Mouse (Mus musculus) olfactory bulb, adult 2 months (tissue): ENCODE measurements at regions not wholly inside any gene's neighbourhood (a gene's known extent, or its start where the extent isn't known, plus 50 kb on each side); places are given as distances from the start of the nearest gene placed in this dataset.

Experiments
- H3K27ac ChIP-seq: fragments of 200-500 bp; 2 replicates; pipeline ENCODE4 v1.5.1; 2012; ENCODE audit warnings: low read depth, low read length; ENCODE audit not compliant: insufficient read depth
- H3K4me1 ChIP-seq: fragments of 200-500 bp; 2 replicates; pipeline ENCODE4 v1.6.1; 2012; ENCODE audit warnings: low read length; ENCODE audit not compliant: control insufficient read depth, insufficient read depth
- H3K4me3 ChIP-seq: fragments of 200-500 bp; 2 replicates; pipeline ENCODE4 v1.5.1; 2012; ENCODE audit warnings: mild to moderate bottlenecking, low read depth, low read length, moderate library complexity; ENCODE audit not compliant: insufficient read depth
- CTCF ChIP-seq: fragments of 200-500 bp; IDR thresholded peaks from 2 replicates; pipeline ENCODE4 v1.5.1; 2012; ENCODE audit warnings: low read depth, mild to moderate bottlenecking, low read length, moderate library complexity; ENCODE audit not compliant: insufficient read depth
- POLR2A ChIP-seq: fragments of 200-500 bp; IDR thresholded peaks from 2 replicates; pipeline ENCODE4 v1.6.1; 2012; ENCODE audit warnings: mild to moderate bottlenecking, low read depth, low read length, moderate library complexity; ENCODE audit not compliant: insufficient read depth
- WGBS: fragments of 180-500 bp; shearing (Covaris S2); methylation state at CpG from one replicate; pipeline ENCODE4 v1.1.7; 2018; 5-methylcytosine and 5-hydroxymethylcytosine counted together

GRCm38 (mm10) chr11:89206788-89207187 is 95.3 kb downstream of the Nog start:
- no peak overlapping the region for H3K27ac ChIP-seq
- H3K4me3 ChIP-seq, result no peak overlapping the region
- TF ChIP-seq CTCF (no peak), POLR2A (no peak)
- peaks cover 6% of the 10 kb centered on the region for H3K4me1 ChIP-seq
- 54% methylated on average over 3 of the region's 3 CpGs for WGBS

GRCm38 (mm10) chr11:89204948-89205545 is 97.1 kb downstream of the Nog start:
- no peak for TF ChIP-seq POLR2A
- no peak for TF ChIP-seq CTCF
- H3K27ac ChIP-seq, result no peak overlapping the region
- peaks cover 6% of the 10 kb centered on the region for H3K4me1 ChIP-seq
- 70% methylated on average over 7 of the region's 7 CpGs for WGBS
- no peak overlapping the region for H3K4me3 ChIP-seq

GRCm38 (mm10) chr11:89200458-89200857 is 101.7 kb downstream of the Nog start:
- Histone ChIP-seq H3K4me1 (no peaks in the 10 kb centered on the region), H3K27ac (no peak overlapping the region), H3K4me3 (no peak overlapping the region)
- WGBS, result 92% methylated on average over 3 of the region's 3 CpGs
- TF ChIP-seq CTCF (no peak), POLR2A (no peak)

GRCm38 (mm10) chr11:89192815-89193214 is 109.3 kb downstream of the Nog start:
- no peak for TF ChIP-seq POLR2A
- no peak for TF ChIP-seq CTCF
- Histone ChIP-seq H3K27ac (no peak overlapping the region), H3K4me1 (no peaks in the 10 kb centered on the region), H3K4me3 (no peak overlapping the region)
- 90% methylated on average over 3 of the region's 3 CpGs for WGBS

GRCm38 (mm10) chr11:89186911-89187621 is 113.4 kb downstream of the Gm525 start:
- H3K27ac ChIP-seq, result no peak overlapping the region
- 12% methylated on average over 26 of the region's 26 CpGs for WGBS
- peaks cover 15% of the 10 kb centered on the region for H3K4me1 ChIP-seq
- no peak overlapping the region for H3K4me3 ChIP-seq
- TF ChIP-seq CTCF (no peak), POLR2A (no peak)

GRCm38 (mm10) chr11:89185862-89186261 is 112.2 kb downstream of the Gm525 start:
- TF ChIP-seq CTCF (no peak), POLR2A (no peak)
- peaks cover 15% of the 10 kb centered on the region for H3K4me1 ChIP-seq
- WGBS, result 46% methylated on average over 6 of the region's 6 CpGs
- no peak overlapping the region for H3K27ac ChIP-seq
- H3K4me3 ChIP-seq, result no peak overlapping the region

- Histone ChIP-seq H3K4me3 (no peak overlapping the region), H3K27ac (no peak overlapping the region), H3K4me1 (peaks cover 5% of the 10 kb centered on the region; the same call in 1 of the 2 replicates)
- WGBS, result 94% methylated on average over 5 of the region's 5 CpGs
- TF ChIP-seq POLR2A (no peak), CTCF (no peak)
Measured at GRCm38 (mm10) chr11:89181471-89181870, 107.8 kb downstream of the Gm525 start.

GRCm38 (mm10) chr11:89178436-89178835 is 104.8 kb downstream of the Gm525 start:
- TF ChIP-seq CTCF (no peak), POLR2A (no peak)
- Histone ChIP-seq H3K4me3 (no peak overlapping the region), H3K27ac (no peak overlapping the region), H3K4me1 (peaks cover 3% of the 10 kb centered on the region; the same call in 1 of the 2 replicates)
- WGBS, result 91% methylated on average over 7 of the region's 7 CpGs

GRCm38 (mm10) chr11:89175511-89175910 is 101.9 kb downstream of the Gm525 start:
- WGBS, result 31% methylated on average over 9 of the region's 9 CpGs

GRCm38 (mm10) chr11:89174967-89175366 is 101.3 kb downstream of the Gm525 start:
- H3K4me3 ChIP-seq, result no peak overlapping the region
- 57% methylated on average over 6 of the region's 6 CpGs for WGBS
- no peak for TF ChIP-seq POLR2A
- H3K27ac ChIP-seq, result no peak overlapping the region
- H3K4me1 ChIP-seq, result peaks cover 3% of the 10 kb centered on the region; the same call in 1 of the 2 replicates

More at GRCm38 (mm10) chr11:89175511-89175910, 101.9 kb downstream of the Gm525 start:
- peaks cover 3% of the 10 kb centered on the region; the same call in 1 of the 2 replicates for H3K4me1 ChIP-seq
- no peak overlapping the region for H3K4me3 ChIP-seq
- TF ChIP-seq POLR2A (no peak), CTCF (no peak)
- no peak overlapping the region for H3K27ac ChIP-seq
